Mouse (Mus musculus): ENCODE data around the gene Camta2. TPM values are rescaled to one million over a fixed set of nuclear protein-coding genes. Genes with fewer than 3 reads are reported as not detected.
A peak's percentile ranks its signal among the peaks of the same experiment; 100 is the strongest.

The Camta2 gene
- polyA plus RNA-seq, 1 experiment = 84.6 TPM

DNA sequence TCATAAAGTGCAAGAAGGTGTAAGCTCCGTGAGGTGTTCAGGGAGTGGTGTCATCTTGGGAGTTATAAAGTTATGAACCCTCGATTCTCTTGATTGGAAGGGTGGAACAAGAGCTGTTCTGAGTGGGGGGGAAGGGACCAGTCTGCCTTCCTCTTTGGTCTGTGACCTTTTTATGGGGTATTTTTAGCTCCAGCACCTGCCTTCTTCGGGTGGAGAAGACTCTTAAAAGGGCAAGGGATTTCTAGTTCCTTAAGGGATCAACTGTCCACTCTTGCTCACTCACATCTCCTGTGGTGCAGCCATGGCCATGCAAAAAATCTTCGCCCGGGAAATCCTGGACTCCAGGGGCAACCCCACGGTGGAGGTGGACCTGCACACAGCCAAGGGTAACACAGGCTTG is 30.3 kb downstream of the Camta2 start:
- no peak overlapping the region for H3K4me3 ChIP-seq (ENCODE audit: insufficient read depth, low read length)
- H3K27ac ChIP-seq (ENCODE audit: insufficient read depth, low read depth, low read length) = no peak overlapping the region
- H3K4me1 ChIP-seq (ENCODE audit: control insufficient read depth, insufficient read depth, low read length) = peaks cover 33% of the 10 kb centered on the region
- no peak for TF ChIP-seq CTCF (IDR thresholded peaks at IDR 0.05; ENCODE audit: low read depth, low read length)
- TF ChIP-seq POLR2A (IDR thresholded peaks at IDR 0.05; ENCODE audit: borderline replicate concordance, low read depth, low read length) = no peak

GRCm38 (mm10) chr11:70656964-70657363 is 30.9 kb downstream of the Camta2 start, which contains the start of gene Eno3:
Eno3 (plus strand) TSS chr11:70657202.
- TF ChIP-seq POLR2A (IDR thresholded peaks at IDR 0.05; ENCODE audit: borderline replicate concordance, low read depth, low read length) = no peak
- TF ChIP-seq CTCF (IDR thresholded peaks at IDR 0.05; ENCODE audit: low read depth, low read length) = no peak

GRCm38 (mm10) chr11:70656456-70656927 is 31.4 kb downstream of the Camta2 start:
- Histone ChIP-seq H3K4me1 (ENCODE audit: control insufficient read depth, insufficient read depth, low read length) (peaks cover 32% of the 10 kb centered on the region), H3K4me3 (ENCODE audit: insufficient read depth, low read length) (peak overlapping the region; percentile 84), H3K27ac (ENCODE audit: insufficient read depth, low read depth, low read length) (peak overlapping the region; percentile 97)
- TF ChIP-seq CTCF (IDR thresholded peaks at IDR 0.05; ENCODE audit: low read depth, low read length) (no peak), POLR2A (IDR thresholded peaks at IDR 0.05; ENCODE audit: borderline replicate concordance, low read depth, low read length) (no peak)

More at GRCm38 (mm10) chr11:70656964-70657363, 30.9 kb downstream of the Camta2 start, which contains the start of gene Eno3:
- peak within 1 kb of the TSS; percentile 84 for H3K4me3 ChIP-seq (ENCODE audit: insufficient read depth, low read length)
- peaks cover 32% of the 10 kb centered on the region for H3K4me1 ChIP-seq (ENCODE audit: control insufficient read depth, insufficient read depth, low read length)
- H3K27ac ChIP-seq (ENCODE audit: insufficient read depth, low read depth, low read length) = peak within 1 kb of the TSS; percentile 97

DNA sequence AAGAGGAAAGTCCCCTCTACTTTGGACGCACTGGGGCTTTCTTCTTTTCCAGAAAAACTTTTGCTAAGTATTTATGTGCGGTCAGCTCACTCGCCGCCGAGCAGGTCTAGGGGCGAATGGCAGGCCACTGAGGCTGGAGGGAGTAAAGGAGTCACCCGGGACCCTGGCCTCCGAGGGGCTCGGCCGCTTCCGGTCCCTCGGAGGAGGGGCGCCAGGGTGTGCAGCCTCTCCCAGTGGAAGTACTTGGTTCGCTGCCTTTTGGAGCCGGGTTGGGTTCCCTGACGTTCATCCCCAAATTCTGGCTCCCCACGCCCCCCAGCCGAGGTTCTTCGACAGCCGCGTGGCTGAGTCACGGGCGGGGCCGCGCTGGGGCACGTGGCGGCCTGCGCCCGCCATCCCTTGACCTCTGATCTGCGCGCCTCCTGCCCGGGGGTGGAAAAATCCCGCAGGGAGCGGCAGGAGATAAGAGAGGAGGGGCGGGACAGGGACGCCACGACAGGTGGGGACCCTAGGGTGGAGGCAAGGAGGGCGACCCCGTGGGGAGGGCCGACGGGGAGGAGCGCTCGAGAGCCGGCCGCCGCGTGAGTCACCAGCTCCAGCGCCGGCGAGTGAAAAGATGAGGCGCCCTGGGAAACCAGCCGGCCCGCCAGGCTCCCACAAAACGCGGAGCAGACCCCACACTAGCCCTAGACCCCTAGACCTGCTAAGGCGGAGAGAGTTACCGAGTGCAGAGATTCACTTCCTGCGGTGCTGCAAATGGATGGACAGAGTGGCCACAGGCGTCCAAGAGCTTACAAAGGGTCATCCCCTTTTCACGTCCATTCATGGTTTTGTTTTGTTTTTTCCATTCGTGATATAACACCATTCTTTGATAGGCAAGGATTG is 32.1 kb downstream of the Camta2 start:
- peaks cover 35% of the 10 kb centered on the region for H3K4me1 ChIP-seq (ENCODE audit: control insufficient read depth, insufficient read depth, low read length)
- H3K27ac ChIP-seq (ENCODE audit: insufficient read depth, low read depth, low read length) = peak overlapping the region; percentile 97
- no peak for TF ChIP-seq CTCF (IDR thresholded peaks at IDR 0.05; ENCODE audit: low read depth, low read length)
- TF ChIP-seq POLR2A (IDR thresholded peaks at IDR 0.05; ENCODE audit: borderline replicate concordance, low read depth, low read length) = no peak
- H3K4me3 ChIP-seq (ENCODE audit: insufficient read depth, low read length) = peak overlapping the region; percentile 84

DNA sequence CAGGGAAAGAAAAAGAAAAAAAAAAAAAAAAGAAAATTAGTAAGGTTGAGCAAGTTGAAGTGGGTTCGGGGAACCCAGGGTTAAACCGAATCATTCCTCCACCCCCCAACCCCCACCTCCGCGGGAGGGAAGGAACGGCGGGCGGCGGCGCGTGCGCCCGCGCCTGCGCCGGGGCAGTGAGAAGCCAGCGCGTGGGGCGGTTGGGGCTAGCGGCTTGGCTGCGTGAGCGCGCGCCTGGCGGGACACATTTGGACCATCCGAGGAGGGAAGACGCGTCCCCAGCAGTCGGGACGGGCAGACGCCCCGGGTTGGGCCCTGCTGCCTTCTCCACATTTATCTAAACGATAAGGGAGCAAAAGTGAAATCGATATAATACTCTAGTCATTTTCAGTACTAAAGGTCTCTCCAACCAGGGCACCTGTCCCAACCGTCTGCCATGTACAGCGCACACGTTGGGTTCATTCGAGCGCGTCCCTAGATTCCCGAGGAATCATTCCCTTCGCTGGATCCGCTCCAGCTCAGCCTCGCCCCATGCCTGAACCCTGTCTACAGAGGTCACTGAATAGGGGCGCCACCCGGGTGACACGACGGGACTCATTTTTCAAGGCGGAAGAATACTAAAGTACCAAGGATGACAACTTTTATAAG is 32.9 kb downstream of the Camta2 start:
- H3K4me1 ChIP-seq (ENCODE audit: control insufficient read depth, insufficient read depth, low read length) = peaks cover 40% of the 10 kb centered on the region
- H3K4me3 ChIP-seq (ENCODE audit: insufficient read depth, low read length) = peak overlapping the region; percentile 84
- TF ChIP-seq CTCF (IDR thresholded peaks at IDR 0.05; ENCODE audit: low read depth, low read length) = no peak
- no peak for TF ChIP-seq POLR2A (IDR thresholded peaks at IDR 0.05; ENCODE audit: borderline replicate concordance, low read depth, low read length)
- H3K27ac ChIP-seq (ENCODE audit: insufficient read depth, low read depth, low read length) = peak overlapping the region; percentile 97

GRCm38 (mm10) chr11:70654198-70654922 is 33.5 kb downstream of the Camta2 start, which contains the start of gene Pfn1:
Pfn1 (minus strand) TSS chr11:70654644.
- Histone ChIP-seq H3K4me3 (ENCODE audit: insufficient read depth, low read length) (peak within 1 kb of the TSS; percentile 100), H3K27ac (ENCODE audit: insufficient read depth, low read depth, low read length) (peak within 1 kb of the TSS; percentile 99), H3K4me1 (ENCODE audit: control insufficient read depth, insufficient read depth, low read length) (peaks cover 42% of the 10 kb centered on the region)
- TF ChIP-seq POLR2A (IDR thresholded peaks at IDR 0.05; ENCODE audit: borderline replicate concordance, low read depth, low read length) = no peak; the same call in 1 of the 2 replicates
- TF ChIP-seq CTCF (IDR thresholded peaks at IDR 0.05; ENCODE audit: low read depth, low read length) = no peak

- Histone ChIP-seq H3K27ac (ENCODE audit: insufficient read depth, low read depth, low read length) (peak overlapping the region; percentile 99), H3K4me1 (ENCODE audit: control insufficient read depth, insufficient read depth, low read length) (peaks cover 40% of the 10 kb centered on the region), H3K4me3 (ENCODE audit: insufficient read depth, low read length) (peak overlapping the region; percentile 100)
- TF ChIP-seq CTCF (IDR thresholded peaks at IDR 0.05; ENCODE audit: low read depth, low read length) (no peak), POLR2A (IDR thresholded peaks at IDR 0.05; ENCODE audit: borderline replicate concordance, low read depth, low read length) (peak; percentile 51; the same call in 1 of the 2 replicates)
Observed at GRCm38 (mm10) chr11:70653345-70654197, 34.3 kb downstream of the Camta2 start.

- H3K4me3 ChIP-seq (ENCODE audit: insufficient read depth, low read length) = peak overlapping the region; percentile 100
- peak overlapping the region; percentile 99 for H3K27ac ChIP-seq (ENCODE audit: insufficient read depth, low read depth, low read length)
- TF ChIP-seq CTCF (IDR thresholded peaks at IDR 0.05; ENCODE audit: low read depth, low read length) = no peak
- TF ChIP-seq POLR2A (IDR thresholded peaks at IDR 0.05; ENCODE audit: borderline replicate concordance, low read depth, low read length) = no peak
- peaks cover 34% of the 10 kb centered on the region for H3K4me1 ChIP-seq (ENCODE audit: control insufficient read depth, insufficient read depth, low read length)
Observed at GRCm38 (mm10) chr11:70652884-70653344, 35.0 kb downstream of the Camta2 start.

All from bone marrow macrophage, adult 2 months (primary cell).